Mouse (Mus musculus) T-helper 1 cell (primary cell): ENCODE results near the gene Tnr.

Experiments
- in situ Hi-C: fragments of 300-600 bp; cut with MboI, MseI; formaldehyde crosslinking; loops from one replicate; pipeline ENCODE4 v1.15.1; 2025; ENCODE audit warnings: high pct_unique_total_duplicates

Tnr gene

GRCm38 (mm10) chr1:159523578-159523977 lies at the start of gene Tnr:
Gene Tnr, plus strand, starts transcription at chr1:159523769.
- in situ Hi-C loops = no loop called here

- in situ Hi-C loops = no loop called here
Observed at GRCm38 (mm10) chr1:159489853-159490435, 33.6 kb upstream of the Tnr start.

- in situ Hi-C loops = no loop called here
Observed at GRCm38 (mm10) chr1:159492536-159492935, 31.0 kb upstream of the Tnr start.

- in situ Hi-C loops = no loop called here
Observed at GRCm38 (mm10) chr1:159493720-159494499, 29.7 kb upstream of the Tnr start.

- in situ Hi-C loops = no loop called here
Observed at GRCm38 (mm10) chr1:159498236-159498635, 25.3 kb upstream of the Tnr start.

- in situ Hi-C loops = no loop called here
Observed at GRCm38 (mm10) chr1:159499806-159500460, 23.6 kb upstream of the Tnr start.

- in situ Hi-C loops = no loop called here
Observed at GRCm38 (mm10) chr1:159501911-159502310, 21.7 kb upstream of the Tnr start.

GRCm38 (mm10) chr1:159510667-159511066 lies 12.9 kb upstream of the Tnr start:
- in situ Hi-C loops = no loop called here

- in situ Hi-C loops = no loop called here
Observed at GRCm38 (mm10) chr1:159517647-159518046, 5.9 kb upstream of the Tnr start.

- in situ Hi-C loops = no loop called here
Observed at GRCm38 (mm10) chr1:159519206-159519605, 4.4 kb upstream of the Tnr start.

- in situ Hi-C loops = no loop called here
Observed at GRCm38 (mm10) chr1:159523069-159523468, 500 bp upstream of the Tnr start.

GRCm38 (mm10) chr1:159524051-159524549 lies 531 bp downstream of the Tnr start:
- in situ Hi-C loops = no loop called here

- in situ Hi-C loops = no loop called here
Observed at GRCm38 (mm10) chr1:159532841-159533569, 9.4 kb downstream of the Tnr start.

- in situ Hi-C loops = no loop called here
Observed at GRCm38 (mm10) chr1:159535582-159535981, 12.0 kb downstream of the Tnr start.

GRCm38 (mm10) chr1:159537541-159537940 lies 14.0 kb downstream of the Tnr start:
- in situ Hi-C loops = no loop called here

GRCm38 (mm10) chr1:159538076-159538475 lies 14.5 kb downstream of the Tnr start:
- in situ Hi-C loops = no loop called here

- in situ Hi-C loops = no loop called here
Observed at GRCm38 (mm10) chr1:159545470-159546145, 22.0 kb downstream of the Tnr start.

- in situ Hi-C loops = no loop called here
Observed at GRCm38 (mm10) chr1:159551036-159551435, 27.5 kb downstream of the Tnr start.

- in situ Hi-C loops = no loop called here
Observed at GRCm38 (mm10) chr1:159551591-159552442, 28.2 kb downstream of the Tnr start.

- in situ Hi-C loops = no loop called here
Observed at GRCm38 (mm10) chr1:159561616-159562015, 38.0 kb downstream of the Tnr start.
